Mouse (Mus musculus): ENCODE measurements around the gene Armc8. TPM values are rescaled to one million over a fixed set of nuclear protein-coding genes. Genes with fewer than 3 reads are reported as not detected.

Gene Armc8
- total and polyA plus RNA-seq, 2 experiments from 2014 or later = 75.4 to 75.9 TPM

DNA sequence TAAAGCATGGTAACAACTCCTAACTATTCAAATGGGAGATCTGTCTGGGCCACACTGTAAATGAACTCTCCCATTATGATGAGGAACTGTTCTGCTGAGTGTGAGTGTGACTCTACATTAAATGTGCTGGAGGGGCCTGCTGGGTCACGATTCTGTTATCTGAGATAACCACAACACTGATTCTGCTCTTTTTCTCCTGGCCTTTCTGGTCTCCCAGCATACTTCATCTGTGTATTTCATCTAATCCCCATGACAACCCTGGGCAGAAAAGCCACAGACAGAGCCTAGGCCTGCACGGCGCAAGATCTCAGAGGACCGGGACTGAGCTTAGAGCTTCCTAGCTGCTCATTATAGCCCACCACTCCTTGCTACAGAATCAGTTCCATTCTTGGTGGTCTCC is 136.2 kb downstream of the Armc8 start:
- Histone ChIP-seq H3K4me1 (ENCODE audit: insufficient read depth, low read length) (peaks cover 23% of the 10 kb centered on the region; the same call in 1 of the 2 replicates), H3K27me3 (ENCODE audit: insufficient read depth, low read length) (no peaks in the 10 kb centered on the region), H3K4me2 (ENCODE audit: low read depth, low read length, poor library complexity, severe bottlenecking) (no peak overlapping the region), H3K36me3 (ENCODE audit: insufficient read depth, low read length) (no peaks in the 10 kb centered on the region), H3K9ac (replicated peaks; ENCODE audit: low read length, poor library complexity, severe bottlenecking) (no peak overlapping the region), H3K4me3 (ENCODE audit: low read depth, low read length) (no peak overlapping the region), H3K27ac (ENCODE audit: low read depth, low read length) (no peak overlapping the region), H3K9me3 (ENCODE audit: low read length) (no peaks in the 10 kb centered on the region)
- DNase-seq (ENCODE audit: low spot score) = no peak
- no peak for ATAC-seq (ENCODE audit: low FRiP score)
- WGBS = 75% methylated on average over 4 of the region's 4 CpGs
- no peak for TF ChIP-seq CTCF (IDR thresholded peaks at IDR 0.05)

DNA sequence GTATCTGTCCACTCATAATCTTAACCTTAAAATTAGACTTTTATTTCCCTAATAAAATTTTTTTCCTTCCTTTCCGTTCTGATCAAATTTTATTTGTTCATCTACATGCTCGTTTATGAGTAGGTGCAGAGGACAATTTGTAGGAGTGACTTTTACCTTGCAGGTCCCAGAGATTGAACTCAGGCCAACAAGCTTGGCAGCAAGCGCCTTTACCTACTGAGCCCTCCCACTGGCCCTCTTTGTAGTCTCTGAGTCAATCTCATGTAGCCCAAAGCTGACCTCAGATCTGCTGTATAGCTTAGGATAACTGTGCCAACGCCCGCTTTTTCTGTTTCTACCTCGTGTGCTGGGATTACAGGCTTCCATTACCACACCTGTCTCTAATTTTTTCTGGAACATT is 136.7 kb downstream of the Armc8 start:
- no peak for ATAC-seq (ENCODE audit: low FRiP score)
- WGBS = 78% methylated on average over 6 of the region's 6 CpGs
- no peak overlapping the region for H3K9ac ChIP-seq (replicated peaks; ENCODE audit: low read length, poor library complexity, severe bottlenecking)

DNA sequence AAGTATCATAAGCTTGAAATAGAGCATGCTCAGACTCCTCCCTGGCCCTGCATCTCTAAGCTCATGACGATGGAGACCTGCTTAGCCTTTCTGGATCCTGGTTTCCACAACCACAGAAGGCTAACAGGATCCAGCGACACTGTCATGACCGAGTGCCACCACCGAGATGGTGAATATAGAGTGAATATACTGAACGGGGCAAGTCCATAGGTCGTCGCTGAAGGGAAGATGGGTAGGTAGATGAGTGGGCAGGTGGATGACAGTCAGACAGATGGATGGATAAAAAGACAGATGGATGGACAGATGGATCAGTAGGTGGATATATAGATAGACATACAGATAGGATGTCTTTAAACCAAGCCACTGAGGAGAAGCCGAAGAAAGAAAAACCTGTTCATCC is 137.4 kb downstream of the Armc8 start:
- no peak for ATAC-seq (ENCODE audit: low FRiP score)
- Histone ChIP-seq H3K27me3 (ENCODE audit: insufficient read depth, low read length) (no peaks in the 10 kb centered on the region), H3K9me3 (ENCODE audit: low read length) (no peaks in the 10 kb centered on the region), H3K36me3 (ENCODE audit: insufficient read depth, low read length) (no peaks in the 10 kb centered on the region), H3K27ac (ENCODE audit: low read depth, low read length) (no peak overlapping the region), H3K4me3 (ENCODE audit: low read depth, low read length) (no peak overlapping the region), H3K4me1 (ENCODE audit: insufficient read depth, low read length) (peaks cover 20% of the 10 kb centered on the region; the same call in 1 of the 2 replicates), H3K9ac (replicated peaks; ENCODE audit: low read length, poor library complexity, severe bottlenecking) (no peak overlapping the region), H3K4me2 (ENCODE audit: low read depth, low read length, poor library complexity, severe bottlenecking) (no peak overlapping the region)
- TF ChIP-seq CTCF (IDR thresholded peaks at IDR 0.05) = no peak
- no peak for DNase-seq (ENCODE audit: low spot score)
- WGBS = 90% methylated on average over 8 of the region's 8 CpGs

More for the DNA sequence above, 136.7 kb downstream of the Armc8 start:
- H3K36me3 ChIP-seq (ENCODE audit: insufficient read depth, low read length) = no peaks in the 10 kb centered on the region
- no peak overlapping the region for H3K27ac ChIP-seq (ENCODE audit: low read depth, low read length)
- no peak overlapping the region for H3K4me3 ChIP-seq (ENCODE audit: low read depth, low read length)
- no peak for TF ChIP-seq CTCF (IDR thresholded peaks at IDR 0.05)
- peaks cover 20% of the 10 kb centered on the region; the same call in 1 of the 2 replicates for H3K4me1 ChIP-seq (ENCODE audit: insufficient read depth, low read length)
- H3K27me3 ChIP-seq (ENCODE audit: insufficient read depth, low read length) = no peaks in the 10 kb centered on the region
- no peaks in the 10 kb centered on the region for H3K9me3 ChIP-seq (ENCODE audit: low read length)
- DNase-seq (ENCODE audit: low spot score) = no peak
- H3K4me2 ChIP-seq (ENCODE audit: low read depth, low read length, poor library complexity, severe bottlenecking) = no peak overlapping the region

DNA sequence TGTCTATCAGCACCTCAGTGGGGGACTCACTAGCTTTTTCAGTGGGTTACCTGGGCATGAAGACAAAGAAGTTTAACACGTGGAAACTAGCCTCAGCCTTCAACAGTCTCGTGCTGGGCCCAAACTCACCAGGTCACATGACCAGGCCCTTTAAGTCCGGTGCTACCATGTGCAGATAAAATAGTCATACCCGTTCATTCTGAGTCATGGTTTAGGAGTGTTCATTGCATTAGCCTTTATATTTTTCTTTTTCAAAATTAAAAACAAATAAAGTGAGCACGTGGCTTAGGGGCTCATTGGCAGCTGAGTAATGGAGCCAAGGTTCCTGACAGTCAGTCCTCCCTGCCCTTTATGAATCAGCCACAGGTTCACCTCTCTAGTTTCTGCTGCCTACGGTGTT is 137.9 kb downstream of the Armc8 start:
- H3K4me3 ChIP-seq (ENCODE audit: low read depth, low read length) = no peak overlapping the region
- no peaks in the 10 kb centered on the region for H3K36me3 ChIP-seq (ENCODE audit: insufficient read depth, low read length)
- no peak overlapping the region for H3K4me2 ChIP-seq (ENCODE audit: low read depth, low read length, poor library complexity, severe bottlenecking)
- H3K9ac ChIP-seq (replicated peaks; ENCODE audit: low read length, poor library complexity, severe bottlenecking) = no peak overlapping the region
- ATAC-seq (ENCODE audit: low FRiP score) = no peak
- no peak for TF ChIP-seq CTCF (IDR thresholded peaks at IDR 0.05)
- no peaks in the 10 kb centered on the region for H3K27me3 ChIP-seq (ENCODE audit: insufficient read depth, low read length)
- DNase-seq (ENCODE audit: low spot score) = no peak
- WGBS = 79% methylated on average over 6 of the region's 6 CpGs
- no peaks in the 10 kb centered on the region for H3K9me3 ChIP-seq (ENCODE audit: low read length)
- H3K4me1 ChIP-seq (ENCODE audit: insufficient read depth, low read length) = peaks cover 20% of the 10 kb centered on the region; the same call in 1 of the 2 replicates
- H3K27ac ChIP-seq (ENCODE audit: low read depth, low read length) = no peak overlapping the region

DNA sequence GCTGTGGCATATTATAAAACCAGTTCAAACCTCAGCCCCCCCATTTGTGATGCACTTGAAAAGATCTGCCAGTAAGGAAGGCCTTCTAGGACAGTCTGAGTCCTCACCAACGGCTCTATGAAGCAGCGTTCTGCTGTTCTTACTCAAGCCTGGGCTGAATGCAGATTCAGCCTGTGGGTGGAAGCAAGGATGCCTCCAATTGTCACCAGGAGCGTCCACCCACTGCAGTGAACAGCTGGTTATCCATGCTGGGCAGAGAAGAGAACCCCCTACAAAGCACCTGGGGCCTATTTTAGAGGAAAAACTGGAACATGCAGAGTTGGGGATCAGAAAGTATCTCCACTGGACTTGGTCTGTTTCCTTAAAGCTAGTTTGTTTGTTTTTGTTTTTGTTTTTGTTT is 138.9 kb downstream of the Armc8 start:
- no peak for TF ChIP-seq CTCF (IDR thresholded peaks at IDR 0.05)
- no peak for DNase-seq (ENCODE audit: low spot score)
- Histone ChIP-seq H3K4me3 (ENCODE audit: low read depth, low read length) (no peak overlapping the region), H3K9me3 (ENCODE audit: low read length) (no peaks in the 10 kb centered on the region), H3K9ac (replicated peaks; ENCODE audit: low read length, poor library complexity, severe bottlenecking) (no peak overlapping the region), H3K36me3 (ENCODE audit: insufficient read depth, low read length) (no peaks in the 10 kb centered on the region), H3K4me1 (ENCODE audit: insufficient read depth, low read length) (peaks cover 20% of the 10 kb centered on the region; the same call in 1 of the 2 replicates), H3K27me3 (ENCODE audit: insufficient read depth, low read length) (no peaks in the 10 kb centered on the region), H3K27ac (ENCODE audit: low read depth, low read length) (no peak overlapping the region), H3K4me2 (ENCODE audit: low read depth, low read length, poor library complexity, severe bottlenecking) (no peak overlapping the region)
- 82% methylated on average over 3 of the region's 3 CpGs for WGBS
- no peak for ATAC-seq (ENCODE audit: low FRiP score)

DNA sequence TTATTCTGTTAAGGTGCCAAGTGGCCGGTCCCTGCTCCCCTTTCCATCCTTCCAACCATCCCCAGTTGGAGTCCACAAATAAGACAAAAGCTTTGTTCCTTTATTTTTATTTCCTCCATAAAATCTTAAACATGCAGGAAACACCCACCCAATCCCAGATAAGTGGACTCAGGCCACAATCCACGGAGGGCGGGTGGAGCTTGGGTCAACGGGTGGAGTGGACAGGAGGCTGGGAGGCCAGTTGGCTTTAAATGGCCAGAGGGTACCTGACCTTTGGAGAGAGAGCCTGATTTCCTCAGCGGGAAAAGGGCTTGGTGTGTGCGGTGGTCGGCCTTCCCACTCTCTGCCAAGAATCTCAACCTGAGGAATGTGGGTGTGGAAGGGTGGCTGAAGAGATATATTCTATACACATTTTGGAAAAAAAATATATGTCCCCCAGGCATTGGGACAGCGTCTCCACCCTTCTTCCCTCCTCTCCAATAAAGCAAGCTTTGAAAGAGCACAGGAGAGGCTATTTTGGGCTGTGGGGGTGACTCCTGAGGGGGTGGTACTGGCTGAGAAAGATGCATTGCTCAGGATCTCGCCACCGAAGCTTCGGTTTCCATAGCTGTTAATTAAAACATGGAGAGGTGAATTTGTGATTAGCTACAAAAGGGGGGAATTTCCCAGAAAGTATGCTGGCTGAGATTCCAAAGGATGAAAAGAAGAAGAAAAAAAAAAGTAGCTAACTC is 139.9 kb downstream of the Armc8 start:
- ATAC-seq (ENCODE audit: low FRiP score) = no peak
- no peak for TF ChIP-seq CTCF (IDR thresholded peaks at IDR 0.05)
- no peak overlapping the region for H3K27ac ChIP-seq (ENCODE audit: low read depth, low read length)
- no peak for DNase-seq (ENCODE audit: low spot score)
- H3K9ac ChIP-seq (replicated peaks; ENCODE audit: low read length, poor library complexity, severe bottlenecking) = no peak overlapping the region
- no peaks in the 10 kb centered on the region for H3K27me3 ChIP-seq (ENCODE audit: insufficient read depth, low read length)
- H3K4me1 ChIP-seq (ENCODE audit: insufficient read depth, low read length) = peaks cover 11% of the 10 kb centered on the region; the same call in 1 of the 2 replicates
- H3K36me3 ChIP-seq (ENCODE audit: insufficient read depth, low read length) = no peaks in the 10 kb centered on the region
- H3K9me3 ChIP-seq (ENCODE audit: low read length) = no peaks in the 10 kb centered on the region
- H3K4me3 ChIP-seq (ENCODE audit: low read depth, low read length) = no peak overlapping the region
- no peak overlapping the region for H3K4me2 ChIP-seq (ENCODE audit: low read depth, low read length, poor library complexity, severe bottlenecking)
- WGBS = 80% methylated on average over 11 of the region's 11 CpGs

Other genes starting within 250 kb of the Armc8 start
- 0.82 and 1.1 TPM in 2 replicates for gene Esyt3, start 210.3 kb downstream of the Armc8 start, total RNA-seq (2014; rRNA removed)
- 1.4 and 1.8 TPM in 2 replicates for gene Esyt3, start 210.3 kb downstream of the Armc8 start, polyA plus RNA-seq (2015; fragmentation: Nextera tagmentation; extraction: Ambion mirVana)
- gene Mras, start 131.5 kb downstream of the Armc8 start, total RNA-seq (2014; rRNA removed) = 73.8 and 92.9 TPM in 2 replicates
- gene Mras, start 131.5 kb downstream of the Armc8 start, polyA plus RNA-seq (2015; fragmentation: Nextera tagmentation; extraction: Ambion mirVana) = 70.0 and 72.6 TPM in 2 replicates
- gene Nme9, start 117.4 kb downstream of the Armc8 start, total RNA-seq (2014; rRNA removed) = 0.42 and 1.2 TPM in 2 replicates
- gene Nme9, start 117.4 kb downstream of the Armc8 start, polyA plus RNA-seq (2015; fragmentation: Nextera tagmentation; extraction: Ambion mirVana) = 0.72 and 0.90 TPM in 2 replicates
- gene Dbr1, start 6.9 kb upstream of the Armc8 start, total RNA-seq (2014; rRNA removed) = 15.7 and 25.0 TPM in 2 replicates
- gene Dbr1, start 6.9 kb upstream of the Armc8 start, polyA plus RNA-seq (2015; fragmentation: Nextera tagmentation; extraction: Ambion mirVana) = 24.9 and 26.2 TPM in 2 replicates
- gene A4gnt, start 43.6 kb upstream of the Armc8 start, total RNA-seq (2014; rRNA removed) = not detected in 2 replicates
- gene A4gnt, start 43.6 kb upstream of the Armc8 start, polyA plus RNA-seq (2015; fragmentation: Nextera tagmentation; extraction: Ambion mirVana) = not detected in 2 replicates
- gene Dzip1l, start 60.6 kb upstream of the Armc8 start, total RNA-seq (2014; rRNA removed) = 19.9 and 22.5 TPM in 2 replicates
- gene Dzip1l, start 60.6 kb upstream of the Armc8 start, polyA plus RNA-seq (2015; fragmentation: Nextera tagmentation; extraction: Ambion mirVana) = 7.1 and 8.1 TPM in 2 replicates
- gene Cldn18, start 148.4 kb upstream of the Armc8 start, total RNA-seq (2014; rRNA removed) = not detected in 2 replicates
- gene Cldn18, start 148.4 kb upstream of the Armc8 start, polyA plus RNA-seq (2015; fragmentation: Nextera tagmentation; extraction: Ambion mirVana) = not detected in 2 replicates